Mouse (Mus musculus): ENCODE measurements at regions not wholly inside any gene's neighbourhood (a gene's known extent, or its start where the extent isn't known, plus 50 kb on each side); places are given as distances from the start of the nearest gene placed in this dataset.

DNA sequence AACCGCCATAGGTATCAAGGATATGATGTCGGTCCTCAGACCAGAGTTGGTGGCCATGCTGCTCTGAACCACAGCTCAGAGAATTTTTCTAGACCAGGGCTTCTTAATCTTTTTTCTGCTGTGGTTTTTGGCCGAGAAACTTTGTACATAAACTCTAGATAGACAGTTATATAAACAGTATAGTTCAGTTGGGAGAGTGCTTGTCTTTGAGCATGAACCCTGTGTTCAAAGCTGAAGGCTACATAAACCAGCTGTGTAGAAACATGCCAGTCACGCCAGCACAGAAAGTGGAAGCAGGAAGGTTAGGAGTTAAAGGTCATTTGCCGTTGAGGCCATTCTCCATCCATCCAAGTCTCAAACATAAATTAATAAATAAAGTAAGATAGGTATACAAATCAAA lies 90.6 kb upstream of the Lclat1 start:
- no peak for TF ChIP-seq POLR2A (IDR thresholded peaks at IDR 0.05; ENCODE audit: low read depth, low read length)
- no peak for TF ChIP-seq CTCF (IDR thresholded peaks at IDR 0.05; ENCODE audit: borderline replicate concordance, insufficient read depth, low read length)
- Histone ChIP-seq H3K4me1 (ENCODE audit: control insufficient read depth, insufficient read depth, low read length) (no peaks in the 10 kb centered on the region), H3K27ac (ENCODE audit: insufficient read depth, low read length) (no peak overlapping the region), H3K4me3 (ENCODE audit: insufficient read depth, low read length) (no peak overlapping the region)

DNA sequence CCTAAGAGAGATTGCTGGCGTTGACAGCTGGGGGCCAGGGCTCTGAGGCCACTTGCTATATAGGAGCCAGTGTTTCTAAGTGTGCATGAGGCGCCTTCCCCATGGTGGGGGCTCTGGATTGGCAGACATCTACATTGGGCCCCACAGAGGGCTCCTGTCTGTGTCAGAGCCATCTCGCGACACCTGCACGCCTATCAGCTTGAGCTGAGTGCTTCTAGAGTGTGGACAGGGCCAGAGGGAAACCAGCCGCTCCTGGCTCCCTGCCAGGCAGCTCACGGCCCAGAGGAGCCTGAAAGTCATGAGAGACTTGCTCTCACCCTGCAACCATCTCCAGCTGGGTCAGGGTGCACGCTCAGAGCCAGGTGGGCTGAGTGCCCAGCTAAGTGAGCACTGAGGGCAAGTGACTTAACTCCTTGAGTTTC lies 85.1 kb upstream of the Lclat1 start:
- TF ChIP-seq CTCF (IDR thresholded peaks at IDR 0.05; ENCODE audit: borderline replicate concordance, insufficient read depth, low read length) (no peak), POLR2A (IDR thresholded peaks at IDR 0.05; ENCODE audit: low read depth, low read length) (no peak)
- Histone ChIP-seq H3K4me3 (ENCODE audit: insufficient read depth, low read length) (no peak overlapping the region), H3K27ac (ENCODE audit: insufficient read depth, low read length) (no peak overlapping the region)

GRCm38 (mm10) chr17:73023362-73024107 lies 84.2 kb upstream of the Lclat1 start:
- no peak for TF ChIP-seq POLR2A (IDR thresholded peaks at IDR 0.05; ENCODE audit: low read depth, low read length)
- Histone ChIP-seq H3K4me3 (ENCODE audit: insufficient read depth, low read length) (no peak overlapping the region), H3K27ac (ENCODE audit: insufficient read depth, low read length) (no peak overlapping the region), H3K4me1 (ENCODE audit: control insufficient read depth, insufficient read depth, low read length) (no peaks in the 10 kb centered on the region)

More for the DNA sequence above, 85.1 kb upstream of the Lclat1 start:
- no peaks in the 10 kb centered on the region for H3K4me1 ChIP-seq (ENCODE audit: control insufficient read depth, insufficient read depth, low read length)

GRCm38 (mm10) chr17:73027122-73027521 lies 80.7 kb upstream of the Lclat1 start:
- H3K4me3 ChIP-seq (ENCODE audit: insufficient read depth, low read length), result no peak overlapping the region
- TF ChIP-seq CTCF (IDR thresholded peaks at IDR 0.05; ENCODE audit: borderline replicate concordance, insufficient read depth, low read length), result no peak
- TF ChIP-seq POLR2A (IDR thresholded peaks at IDR 0.05; ENCODE audit: low read depth, low read length), result no peak
- H3K4me1 ChIP-seq (ENCODE audit: control insufficient read depth, insufficient read depth, low read length), result no peaks in the 10 kb centered on the region
- H3K27ac ChIP-seq (ENCODE audit: insufficient read depth, low read length), result no peak overlapping the region

GRCm38 (mm10) chr17:73031796-73032195 lies 76.0 kb upstream of the Lclat1 start:
- H3K27ac ChIP-seq (ENCODE audit: insufficient read depth, low read length), result no peak overlapping the region
- no peak overlapping the region for H3K4me3 ChIP-seq (ENCODE audit: insufficient read depth, low read length)
- peaks cover 7% of the 10 kb centered on the region for H3K4me1 ChIP-seq (ENCODE audit: control insufficient read depth, insufficient read depth, low read length)
- TF ChIP-seq POLR2A (IDR thresholded peaks at IDR 0.05; ENCODE audit: low read depth, low read length), result no peak
- TF ChIP-seq CTCF (IDR thresholded peaks at IDR 0.05; ENCODE audit: borderline replicate concordance, insufficient read depth, low read length), result no peak

- no peak overlapping the region for H3K4me3 ChIP-seq (ENCODE audit: insufficient read depth, low read length)
- TF ChIP-seq CTCF (IDR thresholded peaks at IDR 0.05; ENCODE audit: borderline replicate concordance, insufficient read depth, low read length) (no peak), POLR2A (IDR thresholded peaks at IDR 0.05; ENCODE audit: low read depth, low read length) (no peak)
- no peak overlapping the region for H3K27ac ChIP-seq (ENCODE audit: insufficient read depth, low read length)
- H3K4me1 ChIP-seq (ENCODE audit: control insufficient read depth, insufficient read depth, low read length), result peaks cover 10% of the 10 kb centered on the region
Observed at GRCm38 (mm10) chr17:73032326-73032725, 75.5 kb upstream of the Lclat1 start.

GRCm38 (mm10) chr17:73034420-73034819 lies 73.4 kb upstream of the Lclat1 start:
- Histone ChIP-seq H3K4me3 (ENCODE audit: insufficient read depth, low read length) (no peak overlapping the region), H3K27ac (ENCODE audit: insufficient read depth, low read length) (no peak overlapping the region), H3K4me1 (ENCODE audit: control insufficient read depth, insufficient read depth, low read length) (peaks cover 10% of the 10 kb centered on the region)
- TF ChIP-seq CTCF (IDR thresholded peaks at IDR 0.05; ENCODE audit: borderline replicate concordance, insufficient read depth, low read length), result no peak

- no peak overlapping the region for H3K27ac ChIP-seq (ENCODE audit: insufficient read depth, low read length)
Observed at GRCm38 (mm10) chr17:73034981-73035481, 72.8 kb upstream of the Lclat1 start.

GRCm38 (mm10) chr17:73036845-73037244 lies 70.9 kb upstream of the Lclat1 start:
- H3K27ac ChIP-seq (ENCODE audit: insufficient read depth, low read length), result peak overlapping the region; percentile 11

More at GRCm38 (mm10) chr17:73034981-73035481, 72.8 kb upstream of the Lclat1 start:
- TF ChIP-seq CTCF (IDR thresholded peaks at IDR 0.05; ENCODE audit: borderline replicate concordance, insufficient read depth, low read length) (no peak), POLR2A (IDR thresholded peaks at IDR 0.05; ENCODE audit: low read depth, low read length) (no peak)
- Histone ChIP-seq H3K4me1 (ENCODE audit: control insufficient read depth, insufficient read depth, low read length) (peaks cover 10% of the 10 kb centered on the region), H3K4me3 (ENCODE audit: insufficient read depth, low read length) (no peak overlapping the region)

GRCm38 (mm10) chr17:73038586-73038985 lies 69.2 kb upstream of the Lclat1 start:
- no peak for TF ChIP-seq CTCF (IDR thresholded peaks at IDR 0.05; ENCODE audit: borderline replicate concordance, insufficient read depth, low read length)
- TF ChIP-seq POLR2A (IDR thresholded peaks at IDR 0.05; ENCODE audit: low read depth, low read length), result no peak
- H3K4me1 ChIP-seq (ENCODE audit: control insufficient read depth, insufficient read depth, low read length), result peaks cover 10% of the 10 kb centered on the region
- H3K27ac ChIP-seq (ENCODE audit: insufficient read depth, low read length), result no peak overlapping the region
- H3K4me3 ChIP-seq (ENCODE audit: insufficient read depth, low read length), result no peak overlapping the region

More at GRCm38 (mm10) chr17:73036845-73037244, 70.9 kb upstream of the Lclat1 start:
- Histone ChIP-seq H3K4me1 (ENCODE audit: control insufficient read depth, insufficient read depth, low read length) (peaks cover 10% of the 10 kb centered on the region), H3K4me3 (ENCODE audit: insufficient read depth, low read length) (no peak overlapping the region)
- TF ChIP-seq POLR2A (IDR thresholded peaks at IDR 0.05; ENCODE audit: low read depth, low read length) (no peak), CTCF (IDR thresholded peaks at IDR 0.05; ENCODE audit: borderline replicate concordance, insufficient read depth, low read length) (no peak)
